In the genomic region with DNA sequence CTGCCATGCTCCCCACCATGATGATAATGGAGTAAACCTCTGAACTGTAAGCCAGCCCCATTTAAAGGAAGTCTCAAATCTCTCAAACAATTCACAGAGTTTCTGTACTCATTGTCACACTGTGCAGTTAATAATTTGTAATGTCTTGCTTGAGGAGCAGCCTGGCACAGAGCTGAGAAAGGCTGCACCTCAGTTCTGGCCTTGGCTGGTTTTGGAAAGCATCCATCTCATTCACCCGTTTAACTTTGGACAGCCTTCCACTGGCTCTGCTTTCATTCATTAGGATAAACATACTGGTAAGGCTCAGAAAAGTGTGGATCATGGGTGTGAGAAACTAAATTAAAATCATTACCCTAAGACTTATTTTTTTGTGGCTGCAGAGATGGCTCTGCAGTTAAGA, we compare ENCODE assay signal across 39 mouse cellular contexts. TPM values are rescaled to one million over a fixed set of nuclear protein-coding genes. Genes with fewer than 3 reads are reported as not detected.
DNase-seq lines count a peak whose midpoint lies in the region; TF ChIP-seq lines count a peak whose summit lies in the region.
"Had no signal": no experiment of that assay in that cellular context is flagged by ENCODE, and none has a peak within 500 bp of the region (broad histone marks: within the 10 kb centered on the region; RNA-seq: fewer than 3 reads in every experiment).

No protein-coding gene starts in this region.

- H3K27ac ChIP-seq in testis, adult 2 months (ENCODE audit: control insufficient read depth, insufficient read depth, low read depth, low read length): no peak overlapping the region; the same call in 1 of the 2 replicates
- H3K27ac ChIP-seq: embryonic facial prominence, embryonic 13.5 days; forebrain, embryonic 10.5 days; forebrain, embryonic 15.5 days; heart, adult 2 months; hindbrain, embryonic 13.5 days; limb, embryonic 10.5 days; limb, embryonic 15.5 days; liver, embryonic 15.5 days had no signal

- peak overlapping the region; percentile 73 for H3K4me3 ChIP-seq in testis, adult 2 months (ENCODE audit: control insufficient read depth, low read depth, low read length)
- H3K4me3 ChIP-seq: embryonic facial prominence, embryonic 13.5 days; forebrain, embryonic 10.5 days; forebrain, embryonic 15.5 days; heart, adult 2 months; heart, embryonic 12.5 days; hindbrain, embryonic 13.5 days; limb, embryonic 10.5 days; limb, embryonic 15.5 days; liver, embryonic 15.5 days had no signal

- peaks cover 6% of the 10 kb centered on the region for H3K4me1 ChIP-seq in testis, adult 2 months (ENCODE audit: control insufficient read depth, insufficient read depth, low read length)

- H3K36me3 ChIP-seq in testis, adult 2 months (ENCODE audit: control insufficient read depth, insufficient read depth, low read length): no peaks in the 10 kb centered on the region
- H3K36me3 ChIP-seq: embryonic facial prominence, embryonic 13.5 days; forebrain, embryonic 10.5 days; forebrain, embryonic 15.5 days; heart, embryonic 12.5 days; hindbrain, embryonic 13.5 days; limb, embryonic 10.5 days; limb, embryonic 15.5 days; liver, embryonic 15.5 days had no signal

- no peaks in the 10 kb centered on the region for H3K27me3 ChIP-seq in testis, adult 2 months (ENCODE audit: control insufficient read depth, insufficient read depth, low read length)
- H3K27me3 ChIP-seq: embryonic facial prominence, embryonic 13.5 days; forebrain, embryonic 15.5 days; limb, embryonic 15.5 days; liver, embryonic 15.5 days had no signal

- TF ChIP-seq POLR2A in testis, adult 2 months (IDR thresholded peaks at IDR 0.05; ENCODE audit: control insufficient read depth, low read depth, low read length): no peak

- intact Hi-C loops in gastrocnemius, postnatal 14 days (cut with DNase I; ENCODE audit: low total_unique reads): no loop called here

- DNase-seq in kidney, adult 11 months: peak; percentile 77
- DNase-seq in kidney, postnatal 4 days: no peak
- DNase-seq in testis, postnatal 10 days (ENCODE audit: low spot score): no peak
- DNase-seq in kidney, postnatal 10 days: peak; percentile 41
- DNase-seq in ovary, postnatal 14 days (ENCODE audit: low spot score): no peak
- no peak for DNase-seq in gastrocnemius, postnatal 14 days
- DNase-seq: B cell, adult 2 months; cerebellum, adult 11 months; cerebellum, adult 9-11 months; gastrocnemius, postnatal 36 days; heart, adult 2 months; heart, postnatal 4 days; lung, embryonic 14.5 days; lung, postnatal 14 days; midbrain, embryonic 14.5 days; retina, postnatal 1 day; right cerebral cortex, postnatal 14 days; thymus, adult 18-20 months; thymus, postnatal 25 days had no signal

- no peak for TF ChIP-seq CTCF in testis, adult 2 months (IDR thresholded peaks at IDR 0.05; ENCODE audit: control insufficient read depth, insufficient read depth, insufficient replicate concordance, low read depth, low read length)

RNA-seq across cellular contexts. Expression of a gene that starts 14.9 kb away (rescaled TPM):
- 0.42 and 1.8 TPM in 2 replicates for polyA plus RNA-seq in testis, adult 2 months (2012; rRNA removed)
- not detected for total RNA-seq in gastrocnemius, postnatal 14 days (2021)
- total RNA-seq: layer of hippocampus, adult 18-20 months; layer of hippocampus, postnatal 14 days; left cerebral cortex, postnatal 10 days had no signal
- polyA plus RNA-seq: heart, postnatal 0 days; hindbrain, embryonic 13.5 days had no signal

RNA-seq across cellular contexts. Expression of a gene that starts 25.3 kb away (rescaled TPM):
- 9.1 and 12.4 TPM in 2 replicates for polyA plus RNA-seq in testis, adult 2 months (2012; rRNA removed)
- total RNA-seq in gastrocnemius, postnatal 14 days (2021): 10 to 100 TPM; 14.2 to 15.2 TPM

RNA-seq across cellular contexts. Expression of a gene that starts 47.9 kb away (rescaled TPM):
- 51.7 and 58.3 TPM in 2 replicates for polyA plus RNA-seq in testis, adult 2 months (2012; rRNA removed)
- total RNA-seq in gastrocnemius, postnatal 14 days (2021): under 1 TPM; 0.49 to 0.62 TPM

RNA-seq across cellular contexts. Expression of a gene that starts 48.0 kb away (rescaled TPM):
- 2.1 and 3.1 TPM in 2 replicates for polyA plus RNA-seq in testis, adult 2 months (2012; rRNA removed)
- total RNA-seq in gastrocnemius, postnatal 14 days (2021): 1 to 10 TPM; 2.0 to 2.1 TPM

RNA-seq across cellular contexts. Expression of a gene that starts 56.0 kb away (rescaled TPM):
- polyA plus RNA-seq in testis, adult 2 months (2012; rRNA removed): not detected in 2 replicates
- total RNA-seq in gastrocnemius, postnatal 14 days (2021): not detected
- total RNA-seq: common myeloid progenitor, adult 5-6 weeks; gastrocnemius, adult 18-20 months; gastrocnemius, postnatal 36 days; heart, adult 2 months; heart, postnatal 4 days; layer of hippocampus, adult 18-20 months; layer of hippocampus, postnatal 14 days; left cerebral cortex, postnatal 10 days; monocyte, adult 5-6 weeks had no signal
- polyA plus RNA-seq: forebrain, embryonic 15.5 days; heart, adult 2 months; heart, embryonic 12.5 days; heart, postnatal 0 days; hindbrain, embryonic 13.5 days; intestine, embryonic 16.5 days; limb, embryonic 10.5 days; limb, embryonic 15.5 days; liver, embryonic 15.5 days; lung, embryonic 14.5 days; midbrain, embryonic 14.5 days; neural tube, embryonic 14.5 days; small intestine, adult 2 months; stomach, embryonic 14.5 days had no signal

Comparison
In these comparisons a context has a peak if more than half of its experiments do, and no peak if none do; other contexts are left out.
1. DNase-seq: peak in kidney, adult 11 months (single experiment) and kidney, postnatal 10 days (single experiment); none in kidney, postnatal 4 days (0 of 2), testis, postnatal 10 days (single experiment), ovary, postnatal 14 days (single experiment) and gastrocnemius, postnatal 14 days (single experiment).